Mouse (Mus musculus) A20 (cell line): ENCODE measurements at regions not wholly inside any gene's neighbourhood (a gene's known extent, or its start where the extent isn't known, plus 50 kb on each side); places are given as distances from the start of the nearest gene placed in this dataset.

ENCODE experiments used
- DNase-seq: peaks from one replicate; pipeline ENCODE4 v3.0.0-alpha.2; 2011; ENCODE audit warnings: low read depth, low spot score

DNA sequence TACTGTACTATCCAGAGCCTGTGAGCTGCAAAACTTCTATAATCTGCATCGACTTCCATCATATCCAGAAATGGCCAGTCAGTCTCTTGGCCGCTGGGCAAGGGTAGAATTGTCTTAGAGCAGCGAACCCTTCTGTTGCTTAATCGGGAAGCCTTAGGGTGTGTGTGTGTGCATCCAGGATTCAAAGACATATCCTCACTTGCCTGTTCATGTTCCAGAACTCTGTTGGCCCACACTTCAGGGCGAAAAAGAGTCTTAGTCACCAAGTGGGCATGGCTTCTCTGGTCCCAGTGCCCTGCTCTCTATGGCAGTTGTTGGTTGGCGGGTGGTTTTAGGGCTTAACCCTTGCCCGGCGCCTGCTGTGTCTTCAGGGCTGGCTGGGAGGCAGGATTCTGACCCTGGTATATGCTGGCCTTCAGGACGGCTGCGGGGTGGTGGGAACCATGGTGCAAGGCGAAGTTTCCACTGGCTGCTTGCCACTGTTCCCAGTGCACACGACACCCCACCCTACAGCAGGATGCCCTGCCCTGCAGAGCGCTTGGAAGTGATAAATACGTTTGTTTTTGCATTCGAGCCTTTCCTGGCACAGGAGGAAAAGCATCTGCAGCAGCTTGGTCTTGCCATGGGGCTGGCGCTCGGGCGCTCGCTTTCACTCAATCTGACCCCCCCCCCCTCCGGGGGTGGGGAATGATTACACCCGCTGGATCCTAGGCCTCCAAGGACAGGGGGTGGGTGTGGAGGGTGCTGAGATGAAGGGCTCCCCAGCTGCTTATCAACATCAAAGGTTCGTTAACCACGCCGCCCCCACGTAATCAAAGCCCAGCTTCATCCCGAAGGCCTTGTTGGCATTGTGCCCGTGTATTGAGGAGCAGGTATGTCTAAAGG, 54.9 kb upstream of the Itga6 start:
- no peak for DNase-seq

DNA sequence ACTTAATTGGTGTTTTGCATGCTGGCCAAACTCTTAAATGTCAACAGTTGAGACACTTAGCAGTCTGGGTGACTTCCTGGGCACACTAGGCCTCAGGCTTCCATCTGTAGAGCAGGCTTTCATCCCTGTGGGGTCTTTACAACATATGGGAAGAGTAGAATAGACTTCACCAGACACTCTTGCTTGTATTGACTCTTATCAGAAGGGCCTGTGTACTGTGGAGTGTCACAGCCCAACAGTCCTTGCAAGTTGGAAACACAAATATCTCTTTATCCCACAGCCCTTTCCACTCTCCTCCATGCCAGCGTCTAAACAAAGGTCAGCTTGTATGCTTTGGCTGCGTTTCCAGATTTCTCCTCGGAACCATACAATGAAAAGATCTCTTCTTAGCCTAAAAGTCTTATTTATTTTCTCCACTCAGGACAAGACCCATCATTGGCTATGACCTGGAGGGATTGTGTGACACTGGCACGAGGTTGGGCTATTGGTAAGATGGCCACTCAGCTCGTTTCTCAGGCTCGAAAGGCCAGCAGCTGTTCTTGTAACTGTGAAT, 50.6 kb upstream of the Itga6 start:
- DNase-seq, result no peak
